Mouse (Mus musculus) MN1 (cell line): ENCODE results near the gene Anapc11.

Source experiments
- DNase-seq: peaks from one replicate; pipeline ENCODE4 v3.0.0-alpha.2; 2016; ENCODE audit warnings: low spot score

Gene Anapc11

DNA sequence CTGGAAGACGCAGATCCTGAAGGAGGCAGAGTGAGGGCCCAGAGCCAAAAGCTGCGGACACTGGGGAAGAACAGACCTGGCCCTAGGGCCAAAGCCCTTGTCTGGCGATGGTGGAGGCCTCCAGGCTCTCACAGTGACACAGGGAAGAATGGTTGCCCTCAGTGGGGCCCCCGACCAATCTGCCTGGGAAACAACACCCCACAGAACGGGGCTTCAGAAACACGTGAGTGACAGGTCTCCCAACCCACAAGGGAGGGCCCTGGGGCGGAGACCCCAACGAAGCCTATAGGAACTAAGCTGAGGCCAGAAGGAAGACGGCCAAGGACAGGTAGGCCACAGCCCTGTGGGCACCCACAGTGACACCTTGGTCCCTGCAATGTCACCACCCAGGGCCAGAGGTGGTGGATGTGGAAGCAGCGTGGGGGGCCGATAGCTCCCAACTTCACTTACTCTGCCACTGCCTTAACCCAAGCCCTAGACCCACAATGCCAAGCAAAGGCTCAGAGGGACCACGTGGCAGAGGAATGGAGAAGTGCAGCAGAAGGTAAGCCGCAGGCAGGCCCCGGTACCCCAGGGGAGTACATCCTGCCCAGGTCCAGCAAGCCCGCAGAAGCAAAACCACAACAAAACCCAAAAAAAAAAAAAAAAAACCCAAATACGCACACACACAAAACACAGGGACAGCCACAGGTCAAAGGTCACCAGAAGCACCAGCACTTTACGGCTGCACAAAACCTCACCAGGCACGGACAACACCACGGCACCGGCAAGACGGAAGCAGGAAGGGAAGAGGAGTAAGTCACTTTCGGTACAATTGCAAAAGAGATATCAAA is 29.5 kb downstream of the Anapc11 start:
- DNase-seq = no peak

DNA sequence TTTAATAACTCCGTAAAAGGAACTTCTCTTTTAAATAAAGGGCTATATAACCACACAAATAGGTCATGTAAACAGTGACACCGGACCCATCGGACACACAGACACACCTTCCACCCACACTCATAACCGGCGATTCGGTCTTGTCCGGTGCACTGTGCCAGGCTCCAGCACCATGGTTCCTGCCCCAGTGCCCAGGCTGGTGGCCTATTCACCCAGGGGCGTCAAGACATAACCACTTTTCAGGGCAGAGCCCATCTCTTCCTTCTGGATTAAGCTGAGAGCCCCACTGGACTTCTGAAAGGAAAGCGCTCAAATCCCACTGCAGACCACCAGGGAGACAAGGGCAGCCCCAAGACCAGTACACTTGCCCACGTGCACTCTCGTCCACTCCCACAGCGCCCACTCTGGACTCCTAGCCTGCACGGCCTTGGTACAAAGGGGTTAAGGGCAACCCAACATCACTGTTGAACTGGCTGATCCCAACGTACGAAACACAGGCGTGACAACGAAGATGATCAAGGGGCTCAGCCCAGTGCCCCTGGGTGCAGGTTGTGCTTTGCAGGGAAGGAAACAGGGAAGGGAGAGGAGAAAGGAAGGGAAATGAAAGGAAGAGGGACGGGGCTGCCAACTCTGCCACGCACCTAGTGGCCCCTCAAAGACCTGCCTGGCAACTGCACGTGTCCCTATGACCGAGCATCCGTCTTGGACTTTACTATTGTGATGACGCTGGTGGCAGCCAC is 30.6 kb downstream of the Anapc11 start:
- no peak for DNase-seq

GRCm38 (mm10) chr11:120629341-120629730 is 31.1 kb downstream of the Anapc11 start:
- DNase-seq = no peak

GRCm38 (mm10) chr11:120629911-120630310 is 31.7 kb downstream of the Anapc11 start:
- peak; percentile 58 for DNase-seq

DNA sequence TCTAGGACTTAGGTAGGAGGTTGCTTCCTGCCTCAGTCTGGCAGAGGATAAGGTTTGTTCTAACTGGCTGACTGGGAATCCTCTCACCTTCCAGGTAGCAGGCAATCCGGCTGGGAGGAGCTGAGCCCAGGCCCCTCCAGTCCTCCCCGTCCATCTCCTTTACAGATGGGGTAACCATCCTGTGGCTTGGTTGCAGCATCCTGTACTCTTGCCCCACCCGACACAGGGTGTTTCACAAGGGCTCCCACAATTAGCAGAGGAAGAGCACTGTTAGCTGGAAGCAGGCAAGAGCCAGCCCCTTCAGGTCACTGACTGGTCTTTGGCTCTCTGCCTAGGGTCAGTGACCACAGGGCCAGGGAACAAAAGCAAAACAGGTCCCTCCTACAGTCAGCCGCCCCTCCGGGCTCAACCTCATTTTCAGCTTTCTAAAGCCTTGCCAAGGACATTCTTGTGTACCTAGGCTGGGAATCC is 32.2 kb downstream of the Anapc11 start:
- DNase-seq = peak; percentile 49

- DNase-seq = peak; percentile 38
Observed at GRCm38 (mm10) chr11:120630881-120631725, 32.9 kb downstream of the Anapc11 start.

DNA sequence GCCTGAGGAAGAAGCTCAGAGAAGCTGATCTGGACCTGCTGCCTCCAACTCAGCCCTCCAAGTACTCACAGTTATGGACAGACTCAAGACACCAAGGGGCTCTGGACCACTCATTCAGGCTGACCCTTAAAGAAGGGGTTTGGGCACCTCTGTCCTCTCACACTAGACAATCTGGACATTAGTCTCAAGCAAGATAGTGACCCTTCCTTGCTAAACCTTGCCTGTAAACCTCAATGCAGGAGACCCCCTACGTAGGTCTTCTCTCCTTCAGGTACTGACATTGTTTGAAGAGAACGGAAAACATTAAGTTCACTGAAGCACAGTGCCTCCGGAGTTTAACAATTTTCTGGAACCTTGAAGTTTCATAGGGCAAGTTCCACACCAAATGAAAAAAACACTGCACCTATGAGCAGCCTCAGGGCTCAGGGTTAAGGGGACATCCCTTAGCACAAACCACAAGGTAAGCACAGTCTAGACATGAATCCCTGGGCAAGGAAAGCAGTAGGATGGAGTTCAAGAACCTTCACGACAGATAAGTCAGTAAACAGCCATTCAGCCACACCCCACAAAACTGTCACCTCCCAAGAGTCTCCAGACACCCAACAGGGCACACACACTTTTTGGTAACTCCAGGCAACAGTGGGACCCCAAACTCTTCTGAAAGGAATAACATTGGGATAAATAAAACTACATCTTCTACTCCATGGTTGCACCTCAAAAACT is 33.7 kb downstream of the Anapc11 start:
- no peak for DNase-seq

DNA sequence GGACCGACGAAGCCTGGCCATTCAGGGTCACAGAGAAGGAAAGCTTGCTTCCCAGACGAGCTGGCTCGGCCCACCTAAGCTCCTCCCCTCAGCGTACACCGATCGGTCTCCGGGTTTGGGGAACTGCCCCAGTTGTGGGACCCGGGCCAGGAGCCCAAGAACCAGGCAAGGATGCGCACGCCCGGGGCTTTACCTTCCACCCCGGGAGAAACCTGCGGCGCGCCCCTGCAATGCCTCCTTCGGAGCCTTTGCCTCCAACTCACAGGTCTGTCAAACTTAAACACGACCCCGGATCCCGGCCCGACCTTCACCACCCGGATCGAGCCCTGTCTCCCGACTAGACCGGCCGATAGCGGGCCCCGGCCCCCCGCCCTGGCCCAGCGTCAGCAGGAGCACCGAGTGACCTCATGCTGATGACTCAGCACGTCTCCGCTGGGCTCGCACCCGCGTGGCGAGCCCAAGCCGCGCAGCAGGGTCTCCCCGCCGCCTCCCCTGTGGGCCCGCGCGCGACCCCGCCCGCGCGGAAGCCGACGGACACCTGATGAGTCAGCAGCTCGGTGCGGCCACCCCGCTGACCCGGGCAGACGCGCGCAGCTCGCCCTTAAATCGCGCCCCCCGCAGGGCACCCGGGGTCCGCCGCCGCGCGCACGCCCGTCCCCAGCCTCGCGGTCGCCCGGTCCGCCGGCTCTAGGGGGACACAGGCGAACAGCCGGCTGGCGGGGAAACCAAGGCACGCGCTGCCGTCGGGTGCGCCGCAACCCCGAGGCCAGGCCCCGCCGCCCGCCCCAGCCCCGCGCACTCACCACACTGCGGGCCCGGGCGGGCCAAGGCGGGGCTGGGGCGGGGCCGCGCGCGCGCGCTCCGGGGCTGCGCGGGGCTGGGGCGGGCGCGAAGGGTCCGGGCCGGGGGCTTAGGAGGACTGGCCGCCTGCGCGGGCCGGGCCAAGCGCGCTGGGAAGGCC is 34.6 kb downstream of the Anapc11 start:
- peak; percentile 83 for DNase-seq

GRCm38 (mm10) chr11:120633520-120634343 is 35.5 kb downstream of the Anapc11 start, which contains the start of gene Mafg:
Gene Mafg, minus strand, starts transcription at chr11:120633600.
- peak; percentile 97 for DNase-seq

DNA sequence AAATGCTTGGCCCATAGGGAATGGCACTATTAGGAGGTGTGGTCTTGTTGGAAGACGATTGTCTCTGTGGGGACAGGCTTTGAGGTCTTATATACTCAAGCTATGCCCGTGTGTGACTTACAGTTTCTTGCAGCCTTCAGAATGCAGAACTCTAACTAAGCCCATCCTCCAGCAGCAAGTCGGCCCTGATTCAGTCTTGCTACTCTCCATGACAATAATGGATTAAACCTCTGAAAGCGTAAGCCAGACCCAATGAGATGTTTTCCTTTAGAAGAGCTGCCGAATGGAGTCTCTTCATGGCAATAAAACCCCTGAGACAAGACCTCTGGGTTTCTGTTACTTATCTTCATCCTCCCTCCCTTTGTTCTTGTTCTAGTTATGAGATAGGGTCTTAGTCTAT is 36.6 kb downstream of the Anapc11 start:
- DNase-seq = no peak

- DNase-seq = no peak
Observed at GRCm38 (mm10) chr11:120641255-120641654, 43.0 kb downstream of the Anapc11 start.

- DNase-seq = no peak
Observed at GRCm38 (mm10) chr11:120641869-120642268, 43.6 kb downstream of the Anapc11 start.

DNA sequence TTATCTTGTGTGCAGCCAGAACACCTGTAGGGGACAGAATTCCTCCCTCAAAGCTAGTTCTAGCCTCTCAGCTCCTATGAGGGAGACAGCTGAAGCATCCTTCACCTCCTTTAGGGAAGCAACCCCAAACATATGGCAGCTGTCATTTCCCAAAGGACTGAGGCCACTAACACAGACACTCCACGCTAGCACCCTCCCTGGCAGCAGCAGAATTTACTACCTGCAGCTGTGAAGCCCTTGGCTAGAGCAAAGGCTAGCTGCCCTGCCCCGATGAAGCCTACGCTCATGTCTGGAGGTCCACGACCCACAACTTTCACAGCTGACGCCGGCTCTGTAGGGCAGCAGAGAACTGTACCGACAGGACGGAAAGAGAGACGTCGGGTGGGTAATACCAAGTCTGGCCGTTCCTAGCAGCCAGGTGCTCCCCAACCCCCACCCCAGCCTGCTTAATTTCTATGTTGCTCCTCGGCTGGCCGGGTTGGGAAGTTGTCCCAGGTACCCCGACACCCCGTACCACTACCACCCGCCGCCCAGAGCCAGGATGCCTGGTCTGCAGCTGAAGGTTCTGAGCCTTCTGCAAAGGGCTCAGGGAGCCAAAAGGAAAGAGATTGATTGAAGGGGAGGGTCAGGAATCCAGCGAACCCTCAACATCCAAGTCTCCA is 44.8 kb downstream of the Anapc11 start:
- peak; percentile 35 for DNase-seq

GRCm38 (mm10) chr11:120643601-120643987 is 45.4 kb downstream of the Anapc11 start, which contains the start of gene Pycr1:
Gene Pycr1, minus strand, starts transcription at chr11:120643769.
- peak; percentile 95 for DNase-seq

GRCm38 (mm10) chr11:120647047-120647830 is 49.0 kb downstream of the Anapc11 start:
- no peak for DNase-seq

- DNase-seq = peak; percentile 34
Observed at GRCm38 (mm10) chr11:120648001-120648476, 49.8 kb downstream of the Anapc11 start, which contains the start of gene Myadml2. Gene Myadml2, minus strand, starts transcription at chr11:120648158.

- no peak for DNase-seq
Observed at GRCm38 (mm10) chr11:120651872-120652271, 53.7 kb downstream of the Anapc11 start.

GRCm38 (mm10) chr11:120654741-120655140 is 56.5 kb downstream of the Anapc11 start:
- no peak for DNase-seq
